Mouse (Mus musculus): ENCODE measurements at regions not wholly inside any gene's neighbourhood (a gene's known extent, or its start where the extent isn't known, plus 50 kb on each side); places are given as distances from the start of the nearest gene placed in this dataset.

DNA sequence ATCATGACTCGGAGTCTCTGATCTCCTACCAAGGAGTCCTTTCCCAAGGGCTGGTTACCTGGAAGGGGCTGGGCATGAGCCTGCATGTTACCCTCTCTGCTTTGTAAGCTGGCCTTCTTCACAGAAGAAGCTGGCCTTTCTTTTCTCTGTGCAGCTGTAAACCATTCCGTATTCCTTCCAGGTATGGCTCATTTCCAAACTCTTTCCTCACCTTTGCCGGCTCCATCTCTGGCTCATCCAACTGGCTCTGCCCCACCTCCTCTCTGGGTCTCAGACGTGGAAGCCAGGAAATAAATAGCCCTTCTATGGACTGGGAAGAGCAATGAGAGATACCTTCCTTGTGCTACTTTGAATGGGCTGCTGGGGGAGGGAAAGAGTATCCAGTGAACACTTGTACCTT lies 163.0 kb downstream of the Pik3r1 start:
- no peak overlapping the region for H3K27ac ChIP-seq (replicated peaks; ENCODE audit: low read depth, low read length)
- ATAC-seq (ENCODE audit: low read depth) (no peak), DNase-seq (ENCODE audit: low spot score) (no peak)
- no peak overlapping the region for H3K9ac ChIP-seq (ENCODE audit: low read depth, low read length)
- H3K9me3 ChIP-seq (ENCODE audit: control insufficient read depth, low read length), result no peaks in the 10 kb centered on the region
- H3K4me1 ChIP-seq (ENCODE audit: control insufficient read depth, insufficient read depth, low read length), result no peaks in the 10 kb centered on the region
- H3K4me3 ChIP-seq (ENCODE audit: low read depth, low read length), result no peak overlapping the region
- H3K4me2 ChIP-seq (ENCODE audit: low read depth, low read length), result no peak overlapping the region
- H3K27me3 ChIP-seq (replicated peaks; ENCODE audit: control insufficient read depth, insufficient read depth, low read length), result no peaks in the 10 kb centered on the region
- H3K36me3 ChIP-seq (ENCODE audit: control insufficient read depth, insufficient read depth, low read length), result no peaks in the 10 kb centered on the region
- WGBS, result 66% methylated on average over 4 of the region's 4 CpGs

DNA sequence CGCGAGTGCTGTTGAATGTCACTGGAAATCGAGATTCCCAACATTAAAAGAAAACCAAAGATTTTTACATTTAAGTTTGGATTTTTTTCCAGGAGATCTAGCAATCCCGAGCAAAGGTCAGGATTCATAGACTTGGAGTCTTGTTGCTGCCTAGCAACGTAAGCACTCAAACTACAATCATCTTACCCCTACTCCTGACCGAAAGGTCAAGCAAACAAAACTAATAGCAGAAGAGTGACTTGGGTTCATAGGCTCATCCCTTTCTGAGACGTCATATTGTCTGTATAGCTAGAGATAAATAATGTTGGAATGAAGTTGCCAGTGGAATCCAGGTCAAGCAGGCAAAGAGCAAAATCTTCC lies 169.9 kb downstream of the Pik3r1 start:
- Histone ChIP-seq H3K27me3 (replicated peaks; ENCODE audit: control insufficient read depth, insufficient read depth, low read length) (no peaks in the 10 kb centered on the region), H3K4me2 (ENCODE audit: low read depth, low read length) (no peak overlapping the region), H3K9ac (ENCODE audit: low read depth, low read length) (no peak overlapping the region), H3K36me3 (ENCODE audit: control insufficient read depth, insufficient read depth, low read length) (no peaks in the 10 kb centered on the region), H3K27ac (replicated peaks; ENCODE audit: low read depth, low read length) (no peak overlapping the region), H3K4me1 (ENCODE audit: control insufficient read depth, insufficient read depth, low read length) (peaks cover 6% of the 10 kb centered on the region; the same call in 1 of the 2 replicates), H3K4me3 (ENCODE audit: low read depth, low read length) (no peak overlapping the region), H3K9me3 (ENCODE audit: control insufficient read depth, low read length) (no peaks in the 10 kb centered on the region)
- WGBS, result 84% methylated on average over 7 of the region's 7 CpGs
- ATAC-seq (ENCODE audit: low read depth) (no peak), DNase-seq (ENCODE audit: low spot score) (no peak)

DNA sequence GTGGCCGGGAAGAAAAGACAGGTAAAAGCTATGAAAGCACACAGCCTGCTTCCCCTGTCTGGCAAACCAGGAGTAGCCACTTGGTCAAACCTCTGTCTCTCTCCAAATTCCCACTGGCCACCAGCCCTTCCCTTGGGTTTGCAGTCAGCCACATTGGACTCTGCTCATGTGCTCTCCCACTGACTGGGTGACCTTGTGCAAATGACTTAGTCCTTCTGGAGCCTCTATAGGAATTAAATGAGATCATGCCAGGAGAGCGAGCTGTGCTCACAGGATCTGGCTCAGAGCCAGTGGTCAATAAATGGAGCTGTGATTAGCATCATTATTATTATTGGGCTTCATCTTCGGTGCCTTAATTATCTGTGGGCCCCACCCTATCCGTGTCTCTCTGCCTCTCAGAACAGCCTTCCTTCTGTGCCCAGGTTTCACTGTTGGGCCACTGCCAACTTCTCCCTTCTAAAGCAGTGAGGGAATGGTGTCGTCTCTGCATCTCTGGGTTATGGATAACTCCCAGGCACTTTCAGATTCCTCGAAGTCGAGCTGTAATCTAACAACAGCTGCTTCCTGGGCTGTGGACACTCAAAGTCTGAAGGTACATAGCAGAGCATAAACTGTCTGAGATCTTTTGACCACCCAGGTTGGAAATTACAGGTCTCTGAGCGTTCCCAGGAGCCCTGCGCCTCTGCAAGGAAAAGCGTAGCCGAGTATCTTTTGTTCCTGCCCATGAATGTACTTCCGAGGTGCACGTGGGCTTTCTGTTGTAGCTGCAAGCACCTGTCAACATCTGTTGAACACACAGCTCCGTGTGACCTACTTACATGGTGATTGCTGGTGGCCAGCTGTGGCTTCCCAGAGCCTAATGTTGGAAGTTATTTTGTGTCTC lies 170.5 kb downstream of the Pik3r1 start:
- ATAC-seq (ENCODE audit: low read depth) (0 out of 2 replicates have a peak, but pooled peaks have one; percentile 26), DNase-seq (ENCODE audit: low spot score) (peak; percentile 14)
- Histone ChIP-seq H3K4me1 (ENCODE audit: control insufficient read depth, insufficient read depth, low read length) (peaks cover 6% of the 10 kb centered on the region; the same call in 1 of the 2 replicates), H3K9ac (ENCODE audit: low read depth, low read length) (no peak overlapping the region), H3K4me3 (ENCODE audit: low read depth, low read length) (no peak overlapping the region), H3K4me2 (ENCODE audit: low read depth, low read length) (no peak overlapping the region), H3K27me3 (replicated peaks; ENCODE audit: control insufficient read depth, insufficient read depth, low read length) (no peaks in the 10 kb centered on the region), H3K9me3 (ENCODE audit: control insufficient read depth, low read length) (no peaks in the 10 kb centered on the region), H3K27ac (replicated peaks; ENCODE audit: low read depth, low read length) (no peak overlapping the region), H3K36me3 (ENCODE audit: control insufficient read depth, insufficient read depth, low read length) (no peaks in the 10 kb centered on the region)
- 60% methylated on average over 14 of the region's 14 CpGs for WGBS

DNA sequence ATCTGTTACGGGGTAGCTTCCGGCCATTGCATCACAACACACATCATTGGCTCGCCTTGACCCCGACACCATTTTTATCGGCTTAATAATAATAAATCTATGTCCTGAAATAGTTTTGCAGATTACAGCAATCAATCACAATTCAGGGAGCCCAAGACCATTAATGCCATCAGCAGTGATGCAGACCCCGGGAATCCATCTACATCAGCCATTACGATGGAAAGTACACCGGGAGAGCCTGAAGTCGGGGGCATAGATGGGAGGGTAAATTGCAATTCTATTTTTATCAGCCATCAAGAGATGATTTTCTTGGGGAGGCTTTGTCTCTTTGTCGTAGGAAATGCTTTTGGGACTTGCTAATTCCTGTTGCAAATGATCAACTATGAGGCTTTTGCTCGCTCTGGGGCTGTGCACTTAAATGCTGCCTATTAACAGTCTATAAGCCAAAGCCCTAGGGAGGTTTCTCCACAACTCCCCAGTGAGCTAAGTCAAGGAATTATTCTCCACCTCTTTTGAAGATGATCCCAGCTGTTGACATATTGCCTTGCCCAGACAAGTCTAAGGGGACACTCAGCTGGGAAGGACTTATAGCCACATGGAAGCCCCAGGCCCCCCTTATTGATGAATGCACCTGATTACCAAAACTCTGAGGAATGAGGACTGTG lies 173.4 kb downstream of the Pik3r1 start:
- Histone ChIP-seq H3K36me3 (ENCODE audit: control insufficient read depth, insufficient read depth, low read length) (no peaks in the 10 kb centered on the region), H3K9me3 (ENCODE audit: control insufficient read depth, low read length) (no peaks in the 10 kb centered on the region), H3K4me2 (ENCODE audit: low read depth, low read length) (no peak overlapping the region), H3K27ac (replicated peaks; ENCODE audit: low read depth, low read length) (no peak overlapping the region), H3K4me1 (ENCODE audit: control insufficient read depth, insufficient read depth, low read length) (peaks cover 6% of the 10 kb centered on the region; the same call in 1 of the 2 replicates), H3K9ac (ENCODE audit: low read depth, low read length) (no peak overlapping the region), H3K4me3 (ENCODE audit: low read depth, low read length) (no peak overlapping the region), H3K27me3 (replicated peaks; ENCODE audit: control insufficient read depth, insufficient read depth, low read length) (no peaks in the 10 kb centered on the region)
- ATAC-seq (ENCODE audit: low read depth) (peak; percentile 72; the same call in 1 of the 2 replicates), DNase-seq (ENCODE audit: low spot score) (peak; percentile 57)
- 83% methylated on average over 11 of the region's 11 CpGs for WGBS

DNA sequence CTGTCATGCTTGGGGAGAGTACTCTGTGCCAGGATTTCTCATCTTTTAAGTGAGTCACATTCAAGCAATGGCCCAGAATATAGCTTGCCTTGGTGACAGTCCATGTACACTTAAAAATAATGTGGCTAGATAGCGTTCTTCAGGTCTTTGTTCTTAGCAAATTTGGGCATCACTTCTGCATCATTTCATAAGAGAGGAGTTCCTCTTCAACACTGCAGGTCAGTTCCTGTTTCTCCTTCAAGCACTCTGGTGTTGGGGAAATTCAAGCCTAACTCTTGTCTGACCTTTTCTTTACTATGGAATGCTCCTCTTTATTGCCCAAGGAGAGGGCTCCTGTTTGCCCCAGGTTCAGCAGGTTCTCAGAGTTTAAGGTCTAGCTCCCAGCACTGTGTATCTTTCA lies 175.7 kb downstream of the Pik3r1 start:
- H3K9ac ChIP-seq (ENCODE audit: low read depth, low read length), result no peak overlapping the region
- H3K27me3 ChIP-seq (replicated peaks; ENCODE audit: control insufficient read depth, insufficient read depth, low read length), result no peaks in the 10 kb centered on the region
- WGBS, result 78% methylated on average over 1 of the region's 1 CpGs
- ATAC-seq (ENCODE audit: low read depth) (no peak), DNase-seq (ENCODE audit: low spot score) (no peak)
- no peaks in the 10 kb centered on the region for H3K9me3 ChIP-seq (ENCODE audit: control insufficient read depth, low read length)
- peaks cover 2% of the 10 kb centered on the region; the same call in 1 of the 2 replicates for H3K4me1 ChIP-seq (ENCODE audit: control insufficient read depth, insufficient read depth, low read length)
- no peak overlapping the region for H3K4me2 ChIP-seq (ENCODE audit: low read depth, low read length)
- no peak overlapping the region for H3K27ac ChIP-seq (replicated peaks; ENCODE audit: low read depth, low read length)
- no peak overlapping the region for H3K4me3 ChIP-seq (ENCODE audit: low read depth, low read length)
- H3K36me3 ChIP-seq (ENCODE audit: control insufficient read depth, insufficient read depth, low read length), result no peaks in the 10 kb centered on the region

DNA sequence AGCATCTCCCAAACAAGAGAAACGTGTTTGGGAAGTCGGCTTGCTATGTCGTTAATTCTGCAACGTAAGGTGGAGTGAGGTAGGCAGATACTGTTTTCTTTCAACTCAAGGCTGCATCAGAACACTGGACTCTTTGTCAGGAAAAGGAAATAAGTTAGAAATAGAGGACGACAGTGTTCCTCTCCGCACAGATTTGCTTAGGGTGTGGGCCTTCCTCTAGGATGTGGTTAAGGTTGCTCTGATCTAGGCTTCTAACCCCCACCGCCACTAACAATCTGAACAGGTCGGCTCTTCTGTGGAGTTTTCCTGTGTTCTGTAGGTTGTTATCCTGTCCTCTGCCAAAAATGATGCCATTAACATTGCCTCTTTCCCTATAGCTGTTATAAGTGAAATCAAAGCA lies 179.1 kb downstream of the Pik3r1 start:
- Histone ChIP-seq H3K4me1 (ENCODE audit: control insufficient read depth, insufficient read depth, low read length) (no peaks in the 10 kb centered on the region), H3K4me3 (ENCODE audit: low read depth, low read length) (no peak overlapping the region), H3K9ac (ENCODE audit: low read depth, low read length) (no peak overlapping the region), H3K4me2 (ENCODE audit: low read depth, low read length) (no peak overlapping the region), H3K27me3 (replicated peaks; ENCODE audit: control insufficient read depth, insufficient read depth, low read length) (no peaks in the 10 kb centered on the region), H3K36me3 (ENCODE audit: control insufficient read depth, insufficient read depth, low read length) (no peaks in the 10 kb centered on the region), H3K27ac (replicated peaks; ENCODE audit: low read depth, low read length) (no peak overlapping the region), H3K9me3 (ENCODE audit: control insufficient read depth, low read length) (no peaks in the 10 kb centered on the region)
- no peak for DNase-seq (ENCODE audit: low spot score)
- ATAC-seq (ENCODE audit: low read depth), result no peak
- WGBS, result 77% methylated on average over 8 of the region's 8 CpGs

DNA sequence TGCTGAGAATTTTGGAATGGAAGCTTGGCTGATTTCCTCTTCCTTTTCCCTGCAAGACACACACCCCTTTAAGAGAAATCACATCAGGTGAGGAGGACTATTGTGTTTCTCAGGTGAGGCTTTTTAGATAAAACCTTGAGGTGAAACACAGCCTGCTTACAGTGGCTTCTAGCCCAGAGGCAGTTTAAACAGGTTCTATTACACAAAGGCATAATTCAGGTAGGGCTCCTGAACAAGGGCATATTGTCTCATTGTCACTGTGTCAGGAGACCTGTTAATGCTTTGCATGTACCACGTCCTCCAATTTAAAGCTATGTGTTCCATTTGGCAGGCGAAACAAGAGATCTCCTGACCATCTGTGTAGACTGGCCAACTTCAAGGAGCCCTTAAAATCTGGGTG lies 181.2 kb downstream of the Pik3r1 start:
- H3K4me3 ChIP-seq (ENCODE audit: low read depth, low read length), result no peak overlapping the region
- DNase-seq (ENCODE audit: low spot score) (no peak), ATAC-seq (ENCODE audit: low read depth) (no peak)
- no peak overlapping the region for H3K27ac ChIP-seq (replicated peaks; ENCODE audit: low read depth, low read length)
- no peaks in the 10 kb centered on the region for H3K36me3 ChIP-seq (ENCODE audit: control insufficient read depth, insufficient read depth, low read length)
- H3K4me1 ChIP-seq (ENCODE audit: control insufficient read depth, insufficient read depth, low read length), result no peaks in the 10 kb centered on the region
- no peaks in the 10 kb centered on the region for H3K9me3 ChIP-seq (ENCODE audit: control insufficient read depth, low read length)
- no peak overlapping the region for H3K9ac ChIP-seq (ENCODE audit: low read depth, low read length)
- no peaks in the 10 kb centered on the region for H3K27me3 ChIP-seq (replicated peaks; ENCODE audit: control insufficient read depth, insufficient read depth, low read length)
- H3K4me2 ChIP-seq (ENCODE audit: low read depth, low read length), result no peak overlapping the region
- WGBS, result 70% methylated on average over 2 of the region's 2 CpGs

DNA sequence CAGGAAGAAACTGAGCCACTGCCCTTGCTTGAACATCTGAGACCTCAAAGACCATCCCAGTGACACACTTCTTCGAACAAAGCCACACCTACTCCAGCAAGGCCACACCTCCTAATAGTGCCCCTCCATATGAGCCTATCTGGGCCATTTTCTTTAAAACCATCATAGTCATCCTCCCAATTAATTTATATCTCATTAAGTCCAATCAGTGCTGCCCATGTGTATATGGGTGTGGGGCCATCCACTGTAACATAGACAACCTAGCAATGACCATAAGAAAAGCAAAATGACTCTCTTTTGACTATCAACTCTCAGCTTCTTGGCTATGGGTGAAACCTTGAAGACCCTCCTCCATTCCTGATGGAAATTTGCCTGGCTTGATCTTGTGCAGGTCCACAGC lies 191.5 kb downstream of the Pik3r1 start:
- DNase-seq (ENCODE audit: low spot score) (no peak), ATAC-seq (ENCODE audit: low read depth) (no peak)
- Histone ChIP-seq H3K4me3 (ENCODE audit: low read depth, low read length) (no peak overlapping the region), H3K27ac (replicated peaks; ENCODE audit: low read depth, low read length) (no peak overlapping the region), H3K36me3 (ENCODE audit: control insufficient read depth, insufficient read depth, low read length) (no peaks in the 10 kb centered on the region), H3K9me3 (ENCODE audit: control insufficient read depth, low read length) (no peaks in the 10 kb centered on the region), H3K4me1 (ENCODE audit: control insufficient read depth, insufficient read depth, low read length) (no peaks in the 10 kb centered on the region), H3K9ac (ENCODE audit: low read depth, low read length) (no peak overlapping the region), H3K4me2 (ENCODE audit: low read depth, low read length) (no peak overlapping the region), H3K27me3 (replicated peaks; ENCODE audit: control insufficient read depth, insufficient read depth, low read length) (no peaks in the 10 kb centered on the region)
- WGBS, result 92% methylated on average over 1 of the region's 1 CpGs
